Mouse (Mus musculus) lung, postnatal 0 days (tissue): ENCODE results near the gene Klhdc8a.

Source experiments
- CTCF ChIP-seq: IDR thresholded peaks from 2 replicates; pipeline ENCODE4 v1.5.1; 2016; ENCODE audit warnings: antibody characterized with exemption, mild to moderate bottlenecking
- EP300 ChIP-seq: IDR thresholded peaks from 2 replicates; pipeline ENCODE4 v1.6.1; 2016; ENCODE audit warnings: antibody characterized with exemption, mild to moderate bottlenecking, control low read depth

DNA sequence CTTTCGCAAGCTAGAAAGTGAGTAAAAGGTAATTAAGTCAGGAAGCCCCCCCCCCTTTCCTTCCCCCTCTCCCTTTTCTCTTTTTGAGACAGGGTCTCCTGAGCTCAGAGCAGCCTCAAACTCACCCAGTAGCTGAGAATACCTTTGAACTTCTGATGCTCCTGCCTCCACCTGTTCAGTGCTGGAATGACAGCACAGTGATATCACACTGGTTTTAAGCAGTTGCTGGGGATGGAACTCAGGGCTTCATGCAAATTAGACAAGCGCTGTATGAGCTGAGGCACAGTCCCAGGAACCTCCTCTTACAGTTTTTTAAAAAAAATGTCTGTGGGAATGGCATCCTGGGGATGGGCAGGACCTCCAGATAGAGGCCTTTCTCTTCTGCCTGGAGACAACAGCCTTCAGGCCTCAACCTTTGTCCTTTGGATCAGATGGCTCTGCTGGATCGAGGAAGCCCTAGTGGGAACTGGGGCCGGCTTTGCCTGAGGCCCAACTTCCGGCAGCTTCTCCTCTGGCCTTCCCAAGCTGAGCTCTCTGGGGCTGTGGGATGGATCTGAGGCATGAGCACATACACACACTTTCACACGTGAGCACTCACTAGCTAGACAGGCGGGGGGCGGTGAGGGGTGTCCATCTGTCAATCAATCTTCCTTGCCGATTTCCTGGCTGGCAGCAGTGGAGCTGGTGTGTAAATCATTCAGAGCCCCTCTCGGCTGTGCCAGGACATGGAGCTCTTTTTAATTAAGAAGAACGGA, 7.3 kb upstream of the Klhdc8a start:
- TF ChIP-seq CTCF: 0 out of 2 replicates have a peak, but pooled peaks have one; percentile 18
- no peak for TF ChIP-seq EP300
